Mouse (Mus musculus): ENCODE data around the gene Trp63. TPM values are rescaled to one million over a fixed set of nuclear protein-coding genes. Genes with fewer than 3 reads are reported as not detected.

Trp63 gene
- total and polyA plus RNA-seq, 2 experiments from 2014 or later: 0.05 to 0.11 TPM

DNA sequence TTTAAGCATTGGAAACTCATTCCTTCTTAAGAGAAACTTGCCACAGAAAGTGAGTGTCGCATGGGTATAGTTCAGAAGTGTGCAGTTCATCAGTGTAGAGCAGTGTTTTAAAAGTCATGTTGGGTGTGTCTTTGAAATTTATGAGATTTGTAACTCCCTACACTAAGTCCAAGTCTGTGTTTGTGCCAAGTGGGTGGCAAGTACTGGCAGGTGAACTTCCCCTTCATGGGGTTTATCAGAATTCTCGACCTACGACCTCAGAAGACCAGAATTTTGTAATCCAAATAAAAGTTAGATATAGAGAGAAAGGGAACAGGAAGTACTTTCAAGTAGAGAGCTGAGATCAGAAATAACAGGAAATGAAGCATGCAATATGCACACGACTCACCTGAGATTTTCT is 215.5 kb downstream of the Trp63 start:
- Histone ChIP-seq H3K9me3 (ENCODE audit: low read length) (no peaks in the 10 kb centered on the region), H3K4me2 (ENCODE audit: low read depth, low read length) (no peak overlapping the region), H3K27me3 (ENCODE audit: insufficient read depth, low read length) (no peaks in the 10 kb centered on the region), H3K9ac (replicated peaks; ENCODE audit: low read length) (no peak overlapping the region), H3K36me3 (ENCODE audit: insufficient read depth, low read length) (no peaks in the 10 kb centered on the region), H3K27ac (no peak overlapping the region), H3K4me3 (ENCODE audit: low read length) (no peak overlapping the region), H3K4me1 (ENCODE audit: insufficient read depth, low read length) (no peaks in the 10 kb centered on the region)
- no peak for ATAC-seq
- DNase-seq (ENCODE audit: low spot score): no peak
- no peak for TF ChIP-seq CTCF (IDR thresholded peaks at IDR 0.05; ENCODE audit: low read depth)
- 89% methylated on average over 4 of the region's 4 CpGs for WGBS

DNA sequence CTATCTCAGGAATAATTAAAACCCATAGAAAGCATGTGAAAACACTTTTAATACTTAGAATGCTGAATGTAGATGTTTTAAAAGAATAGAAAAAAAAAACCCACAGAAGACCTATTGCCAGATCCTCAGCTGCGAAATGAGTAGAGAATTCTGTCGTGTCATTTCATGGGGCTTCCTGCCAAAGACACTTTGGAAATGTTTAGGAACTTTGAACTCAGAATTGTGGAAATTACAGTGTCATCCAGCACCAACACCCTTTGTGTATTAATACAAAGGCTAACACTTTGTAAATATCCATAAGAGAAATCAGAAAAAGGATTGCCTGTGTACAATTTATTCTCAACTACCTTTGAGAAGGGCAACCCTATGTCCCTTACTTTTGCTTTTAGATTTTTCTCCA is 216.1 kb downstream of the Trp63 start:
- no peak for TF ChIP-seq CTCF (IDR thresholded peaks at IDR 0.05; ENCODE audit: low read depth)
- WGBS: 74% methylated on average over 2 of the region's 2 CpGs
- H3K4me2 ChIP-seq (ENCODE audit: low read depth, low read length): no peak overlapping the region

DNA sequence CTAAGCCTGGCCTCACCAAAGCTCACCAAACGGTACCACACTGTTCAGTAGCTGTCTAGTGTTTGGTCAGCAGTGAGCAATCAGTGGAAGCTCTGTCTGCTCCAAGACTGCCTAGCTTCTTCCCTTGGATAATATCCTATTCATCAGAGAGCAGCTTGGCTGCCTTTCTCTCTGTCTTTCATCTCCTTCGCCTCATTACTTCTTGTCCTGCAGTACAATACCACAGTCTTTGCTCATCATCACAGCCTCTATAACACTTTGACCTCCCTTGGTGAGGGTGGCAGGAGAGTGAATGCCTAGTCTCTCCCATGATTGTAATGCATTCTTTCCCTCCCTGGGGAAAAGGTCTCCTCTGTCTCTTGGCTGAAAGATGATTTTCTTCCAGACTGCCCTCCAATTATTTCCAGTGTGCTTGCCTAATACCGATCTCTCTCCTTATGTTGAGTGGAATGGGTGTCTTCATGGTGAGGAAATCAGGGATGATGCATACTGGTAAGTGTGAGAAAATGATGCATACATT is 216.9 kb downstream of the Trp63 start:
- no peaks in the 10 kb centered on the region for H3K9me3 ChIP-seq (ENCODE audit: low read length)
- DNase-seq (ENCODE audit: low spot score): peak; percentile 24

More for the DNA sequence above, 216.1 kb downstream of the Trp63 start:
- H3K9ac ChIP-seq (replicated peaks; ENCODE audit: low read length): no peak overlapping the region
- ATAC-seq (no peak), DNase-seq (ENCODE audit: low spot score) (no peak)
- H3K27me3 ChIP-seq (ENCODE audit: insufficient read depth, low read length): no peaks in the 10 kb centered on the region
- no peaks in the 10 kb centered on the region for H3K4me1 ChIP-seq (ENCODE audit: insufficient read depth, low read length)
- no peak overlapping the region for H3K4me3 ChIP-seq (ENCODE audit: low read length)
- H3K27ac ChIP-seq: no peak overlapping the region
- no peaks in the 10 kb centered on the region for H3K36me3 ChIP-seq (ENCODE audit: insufficient read depth, low read length)
- H3K9me3 ChIP-seq (ENCODE audit: low read length): no peaks in the 10 kb centered on the region

DNA sequence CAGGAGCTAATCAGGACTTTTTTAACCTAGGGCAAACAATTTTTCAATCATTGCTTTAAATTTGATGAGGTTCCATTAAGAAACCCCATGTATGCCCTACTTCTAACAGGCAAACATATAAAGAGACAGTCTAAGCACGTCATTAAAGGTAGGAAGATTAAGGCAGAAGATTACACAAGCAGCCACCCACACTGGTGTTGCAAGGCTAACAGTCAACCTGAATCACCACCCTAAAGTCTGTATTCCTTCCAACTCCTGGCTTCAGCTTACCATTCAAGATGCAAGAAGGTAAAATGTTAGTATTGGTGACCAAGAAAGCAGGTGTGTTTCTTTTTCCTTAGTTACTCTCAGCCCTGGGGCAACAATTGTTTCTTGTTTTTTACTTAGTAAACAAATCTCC is 228.6 kb downstream of the Trp63 start:
- no peak for DNase-seq (ENCODE audit: low spot score)

More for the DNA sequence above, 216.9 kb downstream of the Trp63 start:
- Histone ChIP-seq H3K36me3 (ENCODE audit: insufficient read depth, low read length) (no peaks in the 10 kb centered on the region), H3K4me1 (ENCODE audit: insufficient read depth, low read length) (no peaks in the 10 kb centered on the region), H3K27me3 (ENCODE audit: insufficient read depth, low read length) (no peaks in the 10 kb centered on the region), H3K4me3 (ENCODE audit: low read length) (no peak overlapping the region), H3K27ac (no peak overlapping the region), H3K9ac (replicated peaks; ENCODE audit: low read length) (no peak overlapping the region), H3K4me2 (ENCODE audit: low read depth, low read length) (no peak overlapping the region)
- no peak for TF ChIP-seq CTCF (IDR thresholded peaks at IDR 0.05; ENCODE audit: low read depth)
- peak; percentile 85 for ATAC-seq
- 23% methylated on average over 3 of the region's 3 CpGs for WGBS

DNA sequence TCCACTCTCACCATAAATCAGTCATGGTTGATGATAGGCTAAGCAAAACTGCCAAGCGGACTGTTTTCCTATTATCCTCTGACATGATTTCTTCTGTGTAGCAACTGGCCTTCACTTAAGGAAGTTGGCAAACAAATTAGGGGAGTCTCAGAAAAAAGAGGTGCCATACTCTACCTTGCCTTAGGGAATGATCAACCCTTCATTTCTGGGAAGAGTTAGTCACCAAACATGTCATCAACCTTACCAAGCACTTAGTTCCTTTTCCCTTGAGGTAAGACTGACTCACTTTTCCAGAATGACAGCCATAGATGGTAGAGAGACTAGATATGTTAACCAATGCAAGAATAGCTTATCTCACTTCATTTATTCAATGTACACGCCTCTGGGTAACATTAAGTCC is 250.6 kb downstream of the Trp63 start:
- Histone ChIP-seq H3K4me3 (ENCODE audit: low read length) (no peak overlapping the region), H3K9ac (replicated peaks; ENCODE audit: low read length) (no peak overlapping the region), H3K4me1 (ENCODE audit: insufficient read depth, low read length) (no peaks in the 10 kb centered on the region), H3K4me2 (ENCODE audit: low read depth, low read length) (no peak overlapping the region), H3K36me3 (ENCODE audit: insufficient read depth, low read length) (no peaks in the 10 kb centered on the region), H3K9me3 (ENCODE audit: low read length) (no peaks in the 10 kb centered on the region), H3K27me3 (ENCODE audit: insufficient read depth, low read length) (no peaks in the 10 kb centered on the region), H3K27ac (no peak overlapping the region)
- ATAC-seq (no peak), DNase-seq (ENCODE audit: low spot score) (no peak)
- TF ChIP-seq CTCF (IDR thresholded peaks at IDR 0.05; ENCODE audit: low read depth): no peak
- WGBS: 87% methylated on average over 2 of the region's 2 CpGs

More for the DNA sequence above, 228.6 kb downstream of the Trp63 start:
- Histone ChIP-seq H3K27ac (no peak overlapping the region), H3K4me1 (ENCODE audit: insufficient read depth, low read length) (no peaks in the 10 kb centered on the region), H3K4me3 (ENCODE audit: low read length) (no peak overlapping the region), H3K27me3 (ENCODE audit: insufficient read depth, low read length) (no peaks in the 10 kb centered on the region), H3K36me3 (ENCODE audit: insufficient read depth, low read length) (no peaks in the 10 kb centered on the region), H3K9me3 (ENCODE audit: low read length) (no peaks in the 10 kb centered on the region), H3K4me2 (ENCODE audit: low read depth, low read length) (no peak overlapping the region), H3K9ac (replicated peaks; ENCODE audit: low read length) (no peak overlapping the region)
- TF ChIP-seq CTCF (IDR thresholded peaks at IDR 0.05; ENCODE audit: low read depth): no peak
- WGBS: 79% methylated on average over 1 of the region's 1 CpGs
- ATAC-seq: no peak
